ENCODE assay signal across 11 mouse cellular contexts in genomic region chr2:19388329-19389103, GRCm38 (mm10). TPM values are rescaled to one million over a fixed set of nuclear protein-coding genes. Genes with fewer than 3 reads are reported as not detected.
DNase-seq lines count a peak whose midpoint lies in the region; ATAC-seq lines count a peak whose summit lies in the region.
"Had no signal": no experiment of that assay in that cellular context is flagged by ENCODE, and none has a peak within 500 bp of the region (broad histone marks: within the 10 kb centered on the region; RNA-seq: fewer than 3 reads in every experiment).

No protein-coding gene starts in this region.

- no peaks in the 10 kb centered on the region for H3K9me3 ChIP-seq in midbrain, embryonic 15.5 days
- H3K9me3 ChIP-seq in heart, embryonic 12.5 days (replicated peaks), result no peaks in the 10 kb centered on the region
- H3K9me3 ChIP-seq: intestine, embryonic 15.5 days; stomach, embryonic 15.5 days had no signal

- DNase-seq in layer of hippocampus, adult 11-12 months (ENCODE audit: low spot score), result peak; percentile 19
- DNase-seq in layer of hippocampus, adult 9-10 months (ENCODE audit: low spot score), result no peak
- peak; percentile 42 for DNase-seq in liver
- peak; percentile 12 to 13 for DNase-seq in monocyte, adult 2 months (ENCODE audit: low read depth in 1 of 2, low spot score in 2 of 2)
- peak; percentile 74 for DNase-seq in thymus, postnatal 4 days
- DNase-seq in embryo, embryonic 11 days, result no peak
- DNase-seq: cerebellum, adult 9-11 months had no signal

- H3K36me3 ChIP-seq in midbrain, embryonic 15.5 days (replicated peaks), result no peaks in the 10 kb centered on the region
- peaks cover 12% of the 10 kb centered on the region; the same call in 1 of the 2 replicates for H3K36me3 ChIP-seq in heart, embryonic 12.5 days
- H3K36me3 ChIP-seq: intestine, embryonic 15.5 days; stomach, embryonic 15.5 days had no signal

- H3K4me3 ChIP-seq in midbrain, embryonic 15.5 days, result no peak overlapping the region
- no peak overlapping the region for H3K4me3 ChIP-seq in heart, embryonic 12.5 days
- H3K4me3 ChIP-seq: intestine, embryonic 15.5 days; stomach, embryonic 15.5 days had no signal

- no peaks in the 10 kb centered on the region for H3K4me1 ChIP-seq in midbrain, embryonic 15.5 days
- H3K4me1 ChIP-seq in heart, embryonic 12.5 days (replicated peaks), result 0 out of 2 replicates have a peak, but pooled peaks cover 5% of the 10 kb centered on the region
- H3K4me1 ChIP-seq: intestine, embryonic 15.5 days; stomach, embryonic 15.5 days had no signal

- no peak for ATAC-seq in midbrain, embryonic 15.5 days (replicated peaks)
- no peak for ATAC-seq in heart, embryonic 12.5 days (ENCODE audit: insufficient number of reproducible peaks, low FRiP score)
- ATAC-seq: intestine, embryonic 15.5 days had no signal

- no peak overlapping the region for H3K9ac ChIP-seq in midbrain, embryonic 15.5 days
- H3K9ac ChIP-seq in heart, embryonic 12.5 days, result no peak overlapping the region
- H3K9ac ChIP-seq: intestine, embryonic 15.5 days; stomach, embryonic 15.5 days had no signal

- no peak overlapping the region for H3K27ac ChIP-seq in midbrain, embryonic 15.5 days
- no peak overlapping the region for H3K27ac ChIP-seq in heart, embryonic 12.5 days (ENCODE audit: poor library complexity, severe bottlenecking)
- H3K27ac ChIP-seq: intestine, embryonic 15.5 days; stomach, embryonic 15.5 days had no signal

- WGBS in midbrain, embryonic 15.5 days, result 90% methylated on average over 12 of the region's 12 CpGs
- 78% methylated on average over 12 of the region's 12 CpGs for WGBS in heart, embryonic 12.5 days

- H3K4me2 ChIP-seq in midbrain, embryonic 15.5 days, result no peak overlapping the region
- H3K4me2 ChIP-seq in heart, embryonic 12.5 days, result no peak overlapping the region
- H3K4me2 ChIP-seq: intestine, embryonic 15.5 days; stomach, embryonic 15.5 days had no signal

- no peaks in the 10 kb centered on the region for H3K27me3 ChIP-seq in midbrain, embryonic 15.5 days (replicated peaks)
- no peaks in the 10 kb centered on the region for H3K27me3 ChIP-seq in heart, embryonic 12.5 days (replicated peaks)
- H3K27me3 ChIP-seq: intestine, embryonic 15.5 days; stomach, embryonic 15.5 days had no signal

RNA-seq across cellular contexts. Expression of gene Msrb2, which starts 17.3 kb away (rescaled TPM):
- 7.1 and 7.5 TPM in 2 replicates for polyA plus RNA-seq in midbrain, embryonic 15.5 days (2015; fragmentation: Nextera tagmentation; extraction: Ambion mirVana)
- polyA plus RNA-seq in heart, embryonic 12.5 days (2016; fragmentation: Nextera tagmentation; extraction: Ambion mirVana), result 34.6 and 37.9 TPM in 2 replicates

RNA-seq across cellular contexts. Expression of gene Ptf1a, which starts 56.9 kb away (rescaled TPM):
- polyA plus RNA-seq in midbrain, embryonic 15.5 days (2015; fragmentation: Nextera tagmentation; extraction: Ambion mirVana), result 0.26 and 0.49 TPM in 2 replicates
- not detected in 2 replicates for polyA plus RNA-seq in heart, embryonic 12.5 days (2016; fragmentation: Nextera tagmentation; extraction: Ambion mirVana)

Comparison
In these comparisons a context has a peak if more than half of its experiments do, and no peak if none do; other contexts are left out.
1. DNase-seq: peak in layer of hippocampus, adult 11-12 months (single experiment), liver (single experiment), monocyte, adult 2 months (2 of 2) and thymus, postnatal 4 days (single experiment); none in layer of hippocampus, adult 9-10 months (single experiment) and embryo, embryonic 11 days (single experiment).